Mouse (Mus musculus): ENCODE measurements around the gene Itga11.
"Not testable (repeated sequence)": the region's sequence is repeated elsewhere in the genome, so short reads cannot be mapped to it uniquely, and the experiment has no call there.

Itga11 gene

DNA sequence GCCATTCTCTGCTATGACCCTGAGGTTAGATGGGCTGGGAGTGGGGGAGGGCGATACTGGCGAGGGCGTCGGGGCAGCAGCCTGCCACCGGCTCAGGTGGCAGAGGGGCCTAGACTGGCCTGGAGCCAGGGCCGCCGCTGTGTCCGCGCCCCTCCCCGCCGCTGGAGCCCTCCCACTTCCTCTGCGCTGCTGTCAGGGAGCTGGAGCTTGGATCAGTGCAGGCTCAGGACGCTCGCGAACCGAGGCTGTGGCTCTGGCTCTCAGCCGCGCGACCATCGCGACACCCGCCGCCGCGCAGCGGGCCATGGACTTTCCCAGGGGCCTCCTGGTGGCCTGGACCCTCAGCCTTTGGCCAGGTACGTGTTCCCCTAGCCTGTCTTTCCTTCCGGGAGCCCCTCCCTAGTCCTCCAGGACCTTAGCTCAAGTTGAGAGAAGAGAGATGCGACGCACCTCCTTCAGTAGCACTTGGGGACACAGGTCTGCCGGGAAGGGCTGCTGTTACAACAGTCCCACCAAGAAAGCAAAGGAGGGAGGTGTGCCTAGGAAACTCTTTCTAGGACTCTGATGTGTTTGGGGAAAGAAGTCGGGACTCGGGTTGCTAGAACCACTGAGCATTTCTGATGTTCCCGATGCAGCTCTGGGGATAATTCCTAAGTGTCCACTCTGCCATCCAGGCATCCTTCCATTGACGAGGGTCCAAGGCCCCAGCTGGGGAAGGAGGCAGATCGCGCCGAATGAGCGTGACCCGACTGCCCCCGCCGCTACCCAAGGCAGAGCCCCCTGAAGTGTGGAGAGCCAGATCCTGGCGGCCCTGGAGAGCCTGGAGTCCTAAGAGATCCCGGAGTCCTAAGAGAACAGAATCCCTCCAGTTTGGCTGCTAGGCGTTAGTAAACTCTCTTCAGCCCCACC lies at the start of gene Itga11:
TSS of gene Itga11 (plus strand) at position 186 of the 909 bp plus-strand sequence.
- in situ Hi-C loops (cut with MboI, MseI) = no loop called here

DNA sequence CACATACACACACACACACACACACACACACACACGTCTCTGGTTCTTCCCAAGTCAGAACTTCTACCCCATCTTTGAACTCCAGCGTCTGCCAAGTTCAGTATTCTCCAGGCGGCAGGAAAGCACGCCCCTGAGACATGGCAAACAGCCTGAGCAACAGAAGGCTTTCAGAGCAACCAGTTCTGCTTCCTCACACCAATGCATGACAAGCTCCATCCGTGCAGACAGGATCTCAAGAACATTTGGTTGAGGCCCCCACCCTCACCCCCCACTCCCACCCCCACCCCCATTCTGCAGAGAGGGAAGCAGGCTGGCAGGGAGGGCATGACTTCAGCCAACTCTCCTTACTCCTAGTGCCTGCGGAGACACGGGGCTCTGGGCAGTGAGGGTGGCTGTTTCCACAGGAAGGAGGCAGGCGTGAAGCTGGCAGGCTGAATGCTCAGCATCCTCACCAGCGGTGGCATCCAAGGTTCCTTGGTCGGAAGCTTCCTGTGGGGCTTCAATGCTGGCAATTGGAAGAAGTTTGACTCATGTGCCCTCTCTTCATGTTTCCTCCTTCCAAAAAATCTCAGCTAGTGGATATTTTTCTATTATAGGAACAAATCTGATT lies 46.9 kb upstream of the Itga11 start:
- in situ Hi-C loops (cut with MboI, MseI) = no loop called here

DNA sequence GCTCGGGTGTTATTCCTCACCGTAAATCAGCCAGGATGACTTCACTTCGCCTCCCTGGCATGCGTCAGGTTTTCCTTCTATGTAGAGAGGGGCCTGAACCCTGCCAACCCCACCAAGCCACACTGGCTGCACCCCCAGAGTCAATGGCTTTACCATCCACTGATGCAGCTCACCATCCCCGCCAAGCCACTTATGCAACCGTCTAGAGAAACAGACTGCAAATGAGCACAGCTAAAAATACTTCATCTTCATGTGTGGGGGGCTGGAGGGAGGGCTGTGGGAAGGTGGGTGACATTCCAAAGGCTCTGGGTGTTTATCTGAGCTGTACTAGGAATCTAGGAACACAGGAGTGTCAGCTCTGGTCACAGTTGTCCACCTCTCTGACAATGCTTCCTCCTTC lies 45.2 kb upstream of the Itga11 start:
- in situ Hi-C loops (cut with MboI, MseI) = no loop called here

DNA sequence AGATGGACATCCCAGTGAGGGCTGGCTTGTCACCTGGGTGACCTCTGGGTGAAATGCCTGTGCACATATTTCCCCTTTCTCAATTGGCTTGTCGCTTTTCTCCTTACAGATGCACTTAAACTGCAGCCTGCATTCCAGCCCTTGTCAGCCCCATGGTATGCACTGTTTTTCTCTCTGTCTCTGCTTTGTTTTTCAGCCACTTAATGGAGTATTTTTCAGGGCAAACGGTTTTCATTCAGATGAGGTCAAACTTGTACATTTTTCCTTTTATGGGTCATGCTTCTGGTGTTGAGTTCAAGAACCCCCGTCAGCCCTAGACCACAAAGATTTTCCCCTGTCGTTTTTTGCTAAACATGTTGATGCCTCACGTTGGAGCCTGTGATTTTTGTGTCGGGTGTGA lies 39.6 kb upstream of the Itga11 start:
- in situ Hi-C loops (cut with MboI, MseI) = no loop called here

DNA sequence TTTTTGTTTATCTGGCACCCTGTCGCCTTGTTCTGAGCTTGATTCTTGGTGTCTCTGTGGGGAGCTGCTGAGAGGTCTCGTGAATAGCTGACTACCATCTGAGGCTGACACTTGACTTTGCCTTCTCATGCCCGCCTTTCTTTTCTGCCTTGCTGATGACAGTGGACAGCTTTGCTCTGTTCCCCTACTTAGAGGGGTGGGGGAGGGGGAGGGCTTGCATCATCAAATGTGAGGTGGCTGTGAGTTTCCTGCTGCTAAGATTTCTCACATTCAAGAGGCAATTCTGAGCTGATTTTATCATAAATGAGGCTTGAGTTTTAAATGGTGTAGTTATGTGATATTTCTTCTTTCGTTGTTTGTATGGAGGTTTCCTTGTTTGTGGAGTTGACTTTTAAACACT lies 37.9 kb upstream of the Itga11 start:
- in situ Hi-C loops (cut with MboI, MseI) = no loop called here

DNA sequence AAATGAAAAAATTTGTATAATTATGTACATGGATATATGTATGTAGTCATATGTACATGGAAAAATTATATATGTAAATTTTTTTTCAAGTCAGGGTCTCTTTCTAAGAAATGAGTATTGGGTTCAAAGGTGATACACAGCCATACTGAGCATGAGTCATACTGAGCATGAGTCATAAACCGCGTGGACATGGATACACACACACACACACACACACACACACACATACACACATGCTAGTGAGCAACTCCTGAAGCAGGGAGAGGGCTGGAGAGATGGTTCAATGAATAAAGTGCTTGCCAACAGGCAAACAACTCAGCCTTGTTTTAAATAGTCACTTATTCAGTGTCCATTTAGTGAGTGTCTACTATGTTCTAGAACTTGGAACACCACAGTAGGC lies 37.4 kb upstream of the Itga11 start:
- in situ Hi-C loops (cut with MboI, MseI) = no loop called here

DNA sequence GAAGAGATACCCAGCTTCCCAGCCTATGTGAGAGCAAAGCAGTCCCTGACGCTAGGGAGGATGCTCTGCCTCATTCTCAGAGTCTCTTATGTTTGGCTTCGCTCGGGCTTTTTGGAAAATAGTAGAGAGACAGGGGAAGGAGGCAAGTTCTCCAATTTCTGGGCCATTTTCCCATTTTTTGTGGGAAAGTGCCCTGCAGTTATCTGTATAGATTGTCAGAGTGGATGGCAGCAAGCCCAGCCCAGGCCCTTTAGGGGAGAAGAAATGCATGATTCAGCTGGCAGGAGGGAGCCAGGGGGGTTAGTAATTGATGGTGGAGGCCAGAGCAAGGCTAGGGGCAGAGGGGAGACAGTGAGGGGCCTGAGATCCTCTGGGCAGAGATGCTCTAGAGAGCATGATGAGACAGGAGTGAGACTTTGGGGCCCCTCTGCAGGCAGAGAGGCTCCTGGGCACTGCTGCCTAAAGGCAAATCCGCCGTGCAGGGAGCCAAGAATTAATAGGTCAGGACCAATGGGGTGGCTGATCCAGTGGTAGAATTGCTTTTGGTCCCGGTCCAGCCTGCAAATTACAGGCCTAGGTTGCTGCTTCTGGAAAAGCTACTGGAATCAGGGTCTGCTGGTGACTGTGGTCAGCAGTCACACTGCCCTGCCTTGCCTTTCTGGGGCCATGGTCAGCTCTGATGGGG lies 31.8 kb upstream of the Itga11 start:
- in situ Hi-C loops (cut with MboI, MseI) = no loop called here

DNA sequence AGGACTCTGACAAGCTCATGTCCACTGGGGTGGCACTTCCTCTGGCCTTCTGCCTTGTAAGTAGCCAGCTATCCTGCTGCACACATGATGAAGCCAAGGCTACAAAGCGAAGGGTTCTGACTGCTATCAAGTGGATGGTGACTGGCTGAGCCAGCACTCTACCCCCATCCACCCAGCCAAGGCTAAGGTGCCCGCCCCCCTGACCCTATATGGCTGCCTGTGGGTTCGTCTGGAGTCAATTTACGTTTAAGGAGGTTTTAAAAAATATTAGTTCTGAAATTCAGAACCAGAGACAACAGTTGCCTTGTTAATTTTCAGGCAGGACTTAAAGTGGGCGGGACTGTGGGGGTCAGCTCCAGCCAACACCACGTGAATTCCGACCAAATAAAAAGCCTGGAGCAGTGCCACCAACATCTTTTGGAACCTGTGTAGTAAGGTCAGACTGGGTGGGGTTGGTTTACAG lies 30.9 kb upstream of the Itga11 start:
- in situ Hi-C loops (cut with MboI, MseI) = no loop called here

DNA sequence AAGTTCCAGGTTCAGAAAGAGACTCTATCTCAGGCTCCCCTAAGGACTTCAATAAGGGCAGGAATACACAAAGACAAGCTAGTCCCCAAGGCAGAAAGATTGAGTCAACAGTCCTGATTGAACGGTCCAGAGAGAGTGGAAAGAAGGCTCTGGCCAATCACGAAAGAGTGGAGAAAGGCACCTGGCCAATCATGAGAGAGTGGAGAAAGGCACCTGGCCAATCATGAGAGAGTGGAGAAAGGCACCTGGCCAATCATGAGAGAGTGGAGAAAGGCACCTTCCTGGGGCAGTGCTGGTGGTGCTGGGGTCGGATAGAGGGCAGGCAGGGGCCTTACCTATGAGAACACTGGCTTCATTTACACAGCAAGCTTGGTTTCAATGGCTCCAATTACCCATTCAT lies 28.2 kb upstream of the Itga11 start:
- in situ Hi-C loops (cut with MboI, MseI) = no loop called here

DNA sequence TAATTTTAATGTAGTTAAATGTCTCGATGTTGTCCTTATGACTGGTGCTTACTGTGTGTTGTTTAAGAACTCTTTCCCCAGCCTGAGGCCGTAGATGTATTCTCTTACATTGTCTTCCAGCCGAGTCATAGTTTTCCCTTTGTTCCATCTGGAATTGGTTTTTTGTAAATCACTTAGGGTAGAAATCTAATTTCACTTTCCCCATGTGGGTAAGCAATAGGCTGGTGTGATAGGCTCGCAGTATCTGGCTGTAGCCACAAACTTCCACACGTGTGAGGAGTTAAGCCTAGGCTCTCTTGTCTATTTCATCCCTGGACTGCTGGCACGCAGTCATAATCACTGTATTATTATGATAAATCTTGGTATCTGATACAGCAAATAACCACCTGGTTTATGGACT lies 26.9 kb upstream of the Itga11 start:
- in situ Hi-C loops (cut with MboI, MseI) = no loop called here

DNA sequence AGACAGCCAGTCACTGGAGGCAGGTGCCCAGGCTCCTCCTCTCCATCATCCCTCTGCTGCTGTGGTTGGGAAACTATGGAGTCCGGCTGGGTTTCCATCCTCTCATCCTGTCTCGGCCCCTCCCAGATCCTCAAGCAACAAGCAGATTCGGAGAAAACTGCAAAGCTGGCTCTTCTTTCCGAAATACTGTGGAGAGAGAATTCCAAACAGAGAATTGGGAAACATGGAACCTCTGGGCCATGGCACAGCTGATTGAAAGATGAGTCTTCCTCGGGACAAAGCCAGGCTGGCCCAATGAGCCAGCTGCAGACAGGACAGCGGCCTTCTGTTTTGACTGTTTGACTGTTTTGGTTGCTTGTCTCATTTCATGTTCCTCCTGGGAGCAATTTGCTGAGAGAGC lies 23.3 kb upstream of the Itga11 start:
- in situ Hi-C loops (cut with MboI, MseI) = no loop called here

DNA sequence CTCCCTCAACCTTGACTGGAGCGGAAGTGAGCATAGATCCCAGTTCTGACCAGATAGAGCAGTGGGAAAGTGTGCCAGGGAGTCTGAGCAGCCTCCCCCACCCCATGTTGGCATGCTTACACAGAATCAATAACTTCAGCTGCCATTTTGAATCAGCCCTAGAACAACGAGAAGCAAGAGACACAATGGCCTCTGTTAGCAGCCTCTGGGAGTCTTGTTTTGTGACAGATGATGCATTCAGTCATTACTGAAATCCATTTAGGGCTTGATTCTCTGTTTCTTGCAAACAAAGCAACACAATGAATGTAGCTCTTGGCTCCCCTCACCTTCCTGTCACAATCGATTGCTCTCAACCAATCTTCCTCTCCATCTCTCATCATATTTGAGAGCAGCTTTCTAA lies 19.6 kb upstream of the Itga11 start:
- in situ Hi-C loops (cut with MboI, MseI) = no loop called here

DNA sequence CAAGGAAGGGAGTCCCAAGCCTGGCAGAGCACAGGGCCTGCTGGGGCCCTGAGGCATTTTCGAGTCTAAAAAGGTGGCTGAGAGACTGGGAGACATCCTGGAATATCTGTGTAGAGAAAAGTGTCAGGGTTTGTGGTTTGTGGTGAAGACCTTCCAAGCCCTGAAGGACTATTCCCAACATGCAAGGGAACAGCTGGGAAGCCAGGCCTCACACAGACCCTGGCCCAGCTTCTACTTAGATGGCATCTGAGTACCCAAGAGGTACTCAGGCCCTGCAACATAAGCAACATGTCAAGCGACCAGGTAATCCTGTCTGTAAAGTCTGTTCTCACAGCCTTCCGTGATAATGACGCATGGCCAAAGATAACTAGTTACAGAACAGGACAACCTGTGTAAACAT lies 18.6 kb upstream of the Itga11 start:
- in situ Hi-C loops (cut with MboI, MseI) = no loop called here

DNA sequence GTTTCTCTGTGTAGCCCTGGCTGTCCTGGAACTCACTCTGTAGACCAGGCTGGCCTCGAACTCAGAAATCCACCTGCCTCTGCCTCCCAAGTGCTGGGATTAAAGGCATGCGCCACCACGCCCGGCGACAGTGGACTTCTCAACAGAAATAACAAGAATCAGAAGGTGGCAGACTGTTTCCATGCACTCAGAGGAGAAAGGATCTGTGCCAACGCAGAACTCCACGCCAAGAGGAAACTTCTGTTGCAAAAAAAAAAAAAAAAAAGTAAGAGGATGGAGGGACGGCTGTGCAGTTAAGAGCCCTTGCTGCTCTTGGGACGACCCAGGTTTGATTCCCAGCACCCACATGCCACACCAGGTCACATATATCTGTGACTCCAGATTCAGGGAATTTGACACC lies 16.7 kb upstream of the Itga11 start:
- in situ Hi-C loops (cut with MboI, MseI) = not testable (repeated sequence)

DNA sequence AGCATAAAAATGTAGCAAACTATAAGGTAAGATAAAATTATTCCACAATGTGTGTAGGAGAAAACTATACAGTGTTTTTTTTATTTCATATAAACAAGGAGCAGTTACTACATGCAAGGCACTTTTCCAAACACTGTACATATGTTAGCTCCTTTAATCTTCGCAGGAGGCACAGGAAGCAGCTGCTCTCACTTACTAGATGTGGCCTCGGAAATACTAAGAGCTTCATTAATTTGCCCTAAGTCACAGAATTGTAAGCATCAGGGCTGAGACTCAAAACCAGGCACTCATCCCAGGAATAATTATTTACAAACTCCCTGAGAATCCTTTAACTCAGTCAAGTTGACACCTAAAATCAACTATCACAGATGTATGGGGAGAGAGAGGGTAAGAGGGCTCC lies 14.2 kb upstream of the Itga11 start:
- in situ Hi-C loops (cut with MboI, MseI) = no loop called here

DNA sequence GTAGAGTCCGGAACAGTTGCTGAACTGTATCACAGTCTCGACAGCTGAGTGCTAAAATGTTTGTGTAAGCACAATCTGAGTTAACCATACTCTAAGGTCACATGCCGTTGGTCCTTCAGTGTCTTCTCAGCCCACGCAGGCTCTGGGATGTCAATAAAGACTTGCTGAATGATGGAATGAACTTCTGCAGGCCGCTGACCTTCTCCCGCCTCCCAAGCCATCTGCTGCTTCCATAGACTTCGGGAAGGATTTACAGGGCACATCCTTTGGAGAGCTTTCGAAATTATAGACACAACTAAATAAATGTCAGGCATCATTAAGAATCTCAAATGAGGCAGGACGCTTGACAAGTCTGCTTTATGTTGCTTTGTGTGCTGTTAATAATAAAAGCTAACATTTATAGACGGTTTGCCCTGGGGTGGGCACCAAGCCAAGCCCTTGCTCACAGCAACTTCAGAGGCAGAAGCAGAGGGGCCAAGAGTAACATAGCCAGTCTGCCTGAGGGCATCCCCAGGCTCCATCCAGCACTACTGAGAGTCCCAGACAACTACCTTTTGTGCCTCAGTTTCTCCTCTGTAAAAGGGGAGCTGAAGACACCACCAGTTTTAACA lies 13.4 kb upstream of the Itga11 start:
- in situ Hi-C loops (cut with MboI, MseI) = no loop called here

DNA sequence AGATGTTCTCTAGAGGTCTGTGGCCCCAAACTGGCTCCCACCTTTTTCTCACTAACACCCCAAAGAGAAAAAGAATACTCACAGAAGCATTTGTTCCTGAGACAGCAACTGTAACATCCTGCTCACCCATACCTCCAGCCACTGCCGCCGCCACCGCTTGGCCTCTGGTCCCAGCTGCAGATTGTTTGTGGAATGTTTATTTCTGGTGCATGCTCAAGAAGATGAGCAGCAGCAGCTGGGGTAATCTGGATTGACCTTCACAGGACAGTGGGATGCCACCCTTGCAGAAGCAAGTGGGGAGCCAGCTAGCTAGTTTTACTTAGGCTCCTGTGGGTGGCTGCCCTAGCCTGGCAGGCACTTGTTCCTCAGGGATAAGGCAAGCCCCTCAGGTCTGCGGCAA lies 11.7 kb upstream of the Itga11 start:
- in situ Hi-C loops (cut with MboI, MseI) = no loop called here

DNA sequence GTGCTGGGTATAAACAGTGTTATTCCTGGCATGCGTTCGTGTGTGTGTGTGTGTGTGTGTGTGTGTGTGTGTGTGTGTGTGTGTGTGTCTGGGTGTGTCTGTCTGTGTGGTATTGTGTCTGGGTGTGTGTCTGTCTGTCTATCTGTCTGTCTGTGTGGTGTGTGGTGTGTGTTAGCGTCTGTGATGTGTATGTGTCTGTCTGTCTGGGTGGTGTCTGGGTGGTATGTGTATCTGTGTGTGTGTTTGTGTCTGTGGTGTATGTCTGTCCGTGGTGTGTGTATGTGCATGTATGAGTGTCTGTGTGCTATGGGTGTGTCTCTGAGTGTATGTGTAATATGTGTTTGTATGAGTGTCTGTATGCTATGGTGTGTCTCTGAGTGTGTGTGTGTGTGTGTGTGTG lies 9.1 kb upstream of the Itga11 start:
- in situ Hi-C loops (cut with MboI, MseI) = no loop called here

DNA sequence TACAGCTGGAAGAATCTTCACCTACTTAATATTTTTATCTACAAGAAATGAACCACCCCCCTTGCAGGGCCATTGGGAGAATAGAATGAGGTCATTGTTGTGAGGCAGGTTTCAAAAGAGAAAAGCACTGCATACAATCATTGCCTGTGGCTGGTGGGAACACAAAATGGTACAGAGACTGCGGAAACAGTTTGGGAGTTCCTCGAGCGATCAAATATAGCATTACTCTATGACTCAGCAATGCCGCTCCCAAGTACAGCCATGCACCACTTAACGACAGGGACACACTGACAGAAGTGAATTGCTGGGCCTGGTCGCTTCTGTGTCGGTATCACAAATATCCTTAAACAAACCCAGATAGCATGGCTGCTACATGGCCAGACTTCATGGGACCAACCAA lies 4.4 kb upstream of the Itga11 start:
- in situ Hi-C loops (cut with MboI, MseI) = no loop called here

DNA sequence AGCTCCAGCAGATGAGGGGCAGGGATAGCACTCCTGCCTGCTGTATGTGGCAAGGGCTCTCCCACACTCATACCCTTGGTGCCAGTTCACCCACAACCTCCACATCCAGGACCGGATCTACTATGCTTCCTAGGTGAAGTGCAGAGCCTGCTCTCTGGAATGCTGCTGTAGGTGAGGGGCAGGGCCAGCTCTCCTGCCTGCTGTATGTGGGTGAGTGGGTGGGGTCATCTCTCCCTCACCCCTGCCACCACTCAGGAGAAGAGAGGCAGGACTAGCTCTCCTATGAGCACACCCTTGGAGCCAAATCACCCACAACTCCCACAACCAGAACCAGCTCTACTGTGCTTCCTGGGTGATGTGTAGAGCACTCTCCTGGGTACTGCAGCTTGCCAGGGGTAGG lies 2.5 kb upstream of the Itga11 start:
- in situ Hi-C loops (cut with MboI, MseI) = no loop called here

DNA sequence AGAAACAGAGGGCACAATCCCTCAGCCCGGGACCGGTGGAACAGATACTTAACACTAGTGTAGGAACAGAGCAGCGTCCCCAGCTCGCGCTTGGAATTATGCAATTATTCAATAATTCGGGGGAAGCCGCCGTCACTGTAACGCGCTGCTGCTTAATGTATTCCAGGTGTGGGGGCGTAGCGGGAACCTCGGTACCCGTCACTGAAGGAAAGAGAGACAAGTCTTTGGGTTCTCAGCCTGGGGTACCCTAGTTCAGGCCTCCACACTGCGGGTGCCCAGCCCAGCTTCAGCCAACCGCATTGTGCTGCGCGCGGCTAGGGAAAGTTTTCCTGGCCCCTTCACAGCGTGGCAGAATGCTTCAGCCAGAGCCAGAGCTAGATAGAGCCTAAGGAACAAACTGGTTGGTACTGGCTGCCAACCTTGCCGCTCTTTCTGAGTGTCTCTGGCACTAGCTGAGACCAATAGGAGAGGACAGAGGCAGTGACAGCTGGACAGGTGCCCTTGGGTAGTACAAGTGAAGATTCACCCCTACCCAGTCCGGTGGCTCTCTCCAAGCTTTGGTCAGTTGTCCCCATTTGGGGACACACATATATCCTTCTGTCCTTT lies 1.0 kb downstream of the Itga11 start:
- in situ Hi-C loops (cut with MboI, MseI) = no loop called here

DNA sequence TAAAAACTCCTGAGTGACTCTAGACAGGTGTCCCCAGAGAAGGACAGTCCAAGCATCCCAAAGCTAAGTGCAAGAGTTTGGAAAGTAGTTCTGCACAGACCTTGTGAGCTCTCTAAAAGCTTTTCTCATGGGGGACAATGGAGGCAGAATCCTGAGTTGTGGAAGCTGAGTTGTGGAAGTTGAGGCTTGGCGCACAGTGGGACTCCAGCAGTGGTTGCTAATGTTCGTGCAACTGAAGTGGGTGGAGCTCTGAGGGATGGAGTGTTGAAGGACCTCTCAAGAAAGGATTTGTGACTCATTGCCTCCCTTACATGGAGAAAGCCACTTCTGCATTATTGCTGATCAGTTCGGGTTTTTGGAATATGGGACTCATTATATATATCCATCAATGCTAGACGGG lies 1.8 kb downstream of the Itga11 start:
- in situ Hi-C loops (cut with MboI, MseI) = no loop called here
